Mouse (Mus musculus): ENCODE results near the gene Psmb9. TPM values are rescaled to one million over a fixed set of nuclear protein-coding genes. Genes with fewer than 3 reads are reported as not detected.

The Psmb9 gene
- polyA plus RNA-seq, 1 experiment: 3.8 TPM

DNA sequence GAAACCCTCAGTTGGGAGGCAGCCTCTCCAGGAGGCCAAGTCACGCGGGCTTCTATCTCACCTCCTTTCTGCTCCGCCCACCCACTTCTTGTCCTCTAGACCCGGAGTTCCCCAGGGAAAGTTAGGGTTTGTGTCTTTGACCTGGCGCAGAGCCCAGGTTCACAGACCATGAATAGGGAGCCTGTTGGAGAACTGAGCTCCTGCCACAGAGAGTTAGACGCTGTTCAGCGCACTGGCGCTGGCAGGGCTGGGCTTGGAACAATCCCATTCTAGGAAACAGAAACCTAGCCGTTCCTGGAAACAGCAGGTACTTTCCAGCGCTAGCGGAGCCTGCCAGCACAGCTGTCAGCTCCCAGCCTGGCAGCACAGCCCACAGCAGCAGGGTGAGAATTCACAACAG is 31.1 kb upstream of the Psmb9 start:
- Histone ChIP-seq H3K27ac (ENCODE audit: insufficient read depth, low read length) (no peak overlapping the region), H3K4me3 (ENCODE audit: insufficient read depth, low read length) (no peak overlapping the region), H3K4me1 (ENCODE audit: control insufficient read depth, insufficient read depth, low read length) (no peaks in the 10 kb centered on the region)
- no peak for TF ChIP-seq CTCF (IDR thresholded peaks at IDR 0.05; ENCODE audit: extremely low read depth, insufficient read depth, low read length)
- TF ChIP-seq POLR2A (IDR thresholded peaks at IDR 0.05; ENCODE audit: extremely low read depth, insufficient read depth, low read length): no peak

DNA sequence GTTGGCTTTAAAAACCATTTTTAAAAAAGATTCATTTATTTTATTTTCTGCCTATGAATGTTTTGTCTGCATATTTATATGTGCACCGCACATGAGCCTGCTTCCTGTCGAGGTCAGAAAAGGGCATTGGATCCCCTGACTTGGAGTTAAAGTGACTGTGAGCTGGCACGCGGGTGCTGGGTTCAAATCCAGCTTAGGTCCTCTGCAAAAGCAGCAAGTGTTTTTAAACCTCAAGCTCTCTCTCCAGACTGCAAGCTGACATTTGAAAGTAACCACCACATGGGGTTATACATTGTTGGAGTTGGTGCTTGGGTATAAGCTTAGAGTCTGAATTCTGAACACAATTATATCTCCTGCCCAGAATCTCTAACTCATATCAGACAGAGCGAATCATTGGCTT is 30.4 kb upstream of the Psmb9 start:
- Histone ChIP-seq H3K4me3 (ENCODE audit: insufficient read depth, low read length) (no peak overlapping the region), H3K4me1 (ENCODE audit: control insufficient read depth, insufficient read depth, low read length) (no peaks in the 10 kb centered on the region), H3K27ac (ENCODE audit: insufficient read depth, low read length) (no peak overlapping the region)
- TF ChIP-seq CTCF (IDR thresholded peaks at IDR 0.05; ENCODE audit: extremely low read depth, insufficient read depth, low read length): no peak
- TF ChIP-seq POLR2A (IDR thresholded peaks at IDR 0.05; ENCODE audit: extremely low read depth, insufficient read depth, low read length): no peak

DNA sequence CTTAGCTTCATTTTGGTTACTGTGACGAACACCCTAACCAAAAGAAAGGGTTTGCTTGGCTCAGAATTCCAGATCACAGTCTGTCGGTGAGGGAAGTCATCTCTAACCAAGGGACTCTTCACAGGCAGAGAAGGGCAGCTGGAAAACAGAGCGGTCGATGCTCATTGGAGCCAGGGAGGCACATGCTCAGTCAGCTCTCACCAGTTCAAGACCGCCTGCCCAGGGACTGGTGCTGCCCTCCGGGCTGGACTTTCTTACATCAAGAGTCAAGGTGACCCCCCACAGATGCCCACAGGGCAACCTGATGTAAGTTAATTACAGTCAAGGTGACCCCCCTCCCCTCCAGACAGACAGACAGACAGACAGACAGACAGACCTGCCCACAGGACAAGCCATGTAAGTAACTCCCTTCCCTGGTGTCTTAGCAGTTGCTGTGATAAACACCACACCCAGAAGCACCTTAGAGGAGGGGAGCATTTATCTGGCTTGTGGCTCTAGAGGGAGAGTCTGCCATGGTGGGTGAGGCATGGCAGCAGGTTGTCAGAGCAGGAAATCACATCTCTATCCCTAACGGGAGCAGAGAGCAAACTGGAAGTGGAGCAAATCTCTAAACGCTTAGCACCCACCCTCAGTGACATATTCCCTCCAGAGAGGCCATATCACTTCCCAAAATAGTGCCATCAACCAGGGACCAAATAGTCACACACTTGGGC is 29.8 kb upstream of the Psmb9 start:
- Histone ChIP-seq H3K4me3 (ENCODE audit: insufficient read depth, low read length) (no peak overlapping the region), H3K4me1 (ENCODE audit: control insufficient read depth, insufficient read depth, low read length) (no peaks in the 10 kb centered on the region), H3K27ac (ENCODE audit: insufficient read depth, low read length) (no peak overlapping the region)
- TF ChIP-seq CTCF (IDR thresholded peaks at IDR 0.05; ENCODE audit: extremely low read depth, insufficient read depth, low read length) (no peak), POLR2A (IDR thresholded peaks at IDR 0.05; ENCODE audit: extremely low read depth, insufficient read depth, low read length) (no peak)

DNA sequence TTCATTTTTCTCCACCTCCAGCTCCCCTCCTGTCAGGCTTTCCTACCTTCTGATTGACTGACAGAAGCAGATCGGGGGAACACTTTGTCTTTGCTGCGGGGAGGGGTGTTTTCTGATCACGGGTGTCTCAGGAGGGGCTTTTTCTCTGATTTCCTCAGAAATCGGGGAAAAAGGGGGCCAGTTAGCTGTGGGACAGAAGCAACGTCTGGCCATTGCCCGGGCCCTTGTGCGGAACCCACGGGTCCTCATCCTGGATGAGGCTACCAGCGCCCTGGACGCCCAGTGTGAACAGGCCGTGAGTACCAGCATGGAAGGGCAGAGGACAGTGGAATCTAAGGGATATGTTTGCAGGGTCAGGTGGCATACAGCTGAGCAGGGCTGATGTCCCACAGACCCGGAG is 27.6 kb upstream of the Psmb9 start:
- Histone ChIP-seq H3K4me3 (ENCODE audit: insufficient read depth, low read length) (no peak overlapping the region), H3K4me1 (ENCODE audit: control insufficient read depth, insufficient read depth, low read length) (no peaks in the 10 kb centered on the region), H3K27ac (ENCODE audit: insufficient read depth, low read length) (no peak overlapping the region)
- no peak for TF ChIP-seq POLR2A (IDR thresholded peaks at IDR 0.05; ENCODE audit: extremely low read depth, insufficient read depth, low read length)
- no peak for TF ChIP-seq CTCF (IDR thresholded peaks at IDR 0.05; ENCODE audit: extremely low read depth, insufficient read depth, low read length)

DNA sequence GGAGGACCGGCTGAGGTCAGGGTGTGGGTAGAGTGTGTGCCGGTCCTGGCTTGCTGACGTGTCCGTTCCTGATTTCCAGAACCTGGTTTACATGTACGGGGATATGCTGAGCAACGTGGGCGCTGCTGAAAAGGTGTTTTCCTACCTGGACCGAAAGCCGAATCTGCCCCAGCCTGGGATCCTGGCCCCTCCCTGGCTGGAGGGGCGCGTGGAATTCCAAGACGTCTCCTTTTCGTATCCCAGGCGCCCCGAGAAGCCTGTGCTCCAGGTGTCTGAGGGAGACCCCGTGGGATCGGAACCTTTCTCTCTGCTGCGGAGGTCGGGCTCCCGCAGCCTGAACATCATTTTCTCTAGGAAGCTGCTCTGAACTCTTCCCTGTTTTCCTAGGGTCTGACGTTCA is 26.4 kb upstream of the Psmb9 start:
- Histone ChIP-seq H3K4me1 (ENCODE audit: control insufficient read depth, insufficient read depth, low read length) (no peaks in the 10 kb centered on the region), H3K27ac (ENCODE audit: insufficient read depth, low read length) (no peak overlapping the region), H3K4me3 (ENCODE audit: insufficient read depth, low read length) (no peak overlapping the region)
- no peak for TF ChIP-seq POLR2A (IDR thresholded peaks at IDR 0.05; ENCODE audit: extremely low read depth, insufficient read depth, low read length)
- no peak for TF ChIP-seq CTCF (IDR thresholded peaks at IDR 0.05; ENCODE audit: extremely low read depth, insufficient read depth, low read length)

DNA sequence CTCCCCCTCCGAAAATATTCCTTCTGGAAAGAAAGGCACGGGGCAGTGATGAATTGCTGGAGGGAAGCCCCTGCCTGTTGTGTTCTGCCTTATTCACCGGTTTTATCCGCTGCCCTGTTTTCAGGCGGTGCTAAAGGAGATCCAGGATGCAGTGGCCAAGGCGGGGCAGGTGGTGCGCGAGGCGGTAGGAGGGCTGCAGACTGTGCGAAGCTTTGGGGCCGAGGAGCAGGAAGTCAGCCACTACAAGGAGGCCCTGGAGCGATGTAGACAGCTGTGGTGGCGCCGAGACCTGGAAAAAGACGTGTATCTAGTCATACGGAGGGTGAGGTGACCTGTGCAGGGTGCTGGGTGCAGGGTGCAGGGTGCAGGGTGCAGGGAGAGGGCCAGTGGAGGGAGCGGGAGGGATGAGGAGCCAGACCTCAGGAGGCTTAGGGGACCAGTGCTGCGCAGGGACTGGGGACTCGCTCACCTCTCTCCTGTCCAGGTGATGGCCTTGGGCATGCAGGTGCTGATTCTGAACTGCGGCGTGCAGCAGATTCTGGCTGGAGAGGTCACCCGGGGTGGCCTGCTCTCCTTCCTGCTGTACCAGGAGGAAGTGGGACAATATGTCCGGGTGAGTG is 24.3 kb upstream of the Psmb9 start:
- H3K27ac ChIP-seq (ENCODE audit: insufficient read depth, low read length): no peak overlapping the region
- H3K4me3 ChIP-seq (ENCODE audit: insufficient read depth, low read length): no peak overlapping the region
- TF ChIP-seq POLR2A (IDR thresholded peaks at IDR 0.05; ENCODE audit: extremely low read depth, insufficient read depth, low read length): no peak
- H3K4me1 ChIP-seq (ENCODE audit: control insufficient read depth, insufficient read depth, low read length): no peaks in the 10 kb centered on the region

DNA sequence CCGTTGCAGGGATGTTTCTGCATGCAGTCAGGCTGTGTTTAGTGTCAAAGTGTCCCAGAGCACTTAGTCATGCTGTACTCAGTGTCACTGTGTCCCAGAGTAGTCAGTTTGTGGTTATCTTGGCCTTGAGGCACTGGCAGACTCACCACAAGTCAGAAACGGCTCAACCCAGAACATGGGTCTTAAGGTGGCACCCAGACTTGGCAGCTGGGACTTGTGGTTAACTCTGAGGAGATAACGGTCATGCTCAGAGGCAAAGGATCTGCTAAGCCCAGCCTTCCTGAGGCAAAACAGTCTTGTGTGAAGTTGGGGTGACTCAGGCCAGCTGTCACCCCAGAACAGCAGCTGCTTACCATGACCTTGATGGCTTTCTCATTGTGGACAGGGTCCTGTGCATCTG is 23.0 kb upstream of the Psmb9 start:
- no peaks in the 10 kb centered on the region for H3K4me1 ChIP-seq (ENCODE audit: control insufficient read depth, insufficient read depth, low read length)
- H3K27ac ChIP-seq (ENCODE audit: insufficient read depth, low read length): no peak overlapping the region
- H3K4me3 ChIP-seq (ENCODE audit: insufficient read depth, low read length): no peak overlapping the region
- TF ChIP-seq POLR2A (IDR thresholded peaks at IDR 0.05; ENCODE audit: extremely low read depth, insufficient read depth, low read length): no peak
- TF ChIP-seq CTCF (IDR thresholded peaks at IDR 0.05; ENCODE audit: extremely low read depth, insufficient read depth, low read length): no peak

DNA sequence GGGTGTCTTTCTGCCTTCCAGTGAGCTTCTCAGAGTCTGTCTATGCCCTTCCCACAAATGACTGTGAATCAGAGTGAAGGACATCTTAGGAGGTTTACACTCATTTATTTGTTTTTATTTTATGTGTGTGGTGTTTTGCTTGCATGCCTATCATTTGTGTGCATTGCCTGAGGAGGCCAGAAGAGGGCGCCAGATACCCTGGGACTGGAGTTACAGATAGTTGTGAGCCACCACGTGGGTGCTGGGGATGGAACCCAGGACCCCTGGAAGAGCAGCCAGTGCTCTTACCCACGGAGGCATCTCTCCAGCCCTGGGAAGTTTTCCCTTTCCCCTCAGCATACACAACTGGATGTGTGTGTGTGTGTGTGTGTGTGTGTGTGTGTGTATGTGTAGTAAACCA is 22.1 kb upstream of the Psmb9 start:
- no peak overlapping the region for H3K4me3 ChIP-seq (ENCODE audit: insufficient read depth, low read length)
- no peaks in the 10 kb centered on the region for H3K4me1 ChIP-seq (ENCODE audit: control insufficient read depth, insufficient read depth, low read length)
- no peak overlapping the region for H3K27ac ChIP-seq (ENCODE audit: insufficient read depth, low read length)
- TF ChIP-seq POLR2A (IDR thresholded peaks at IDR 0.05; ENCODE audit: extremely low read depth, insufficient read depth, low read length): no peak
- no peak for TF ChIP-seq CTCF (IDR thresholded peaks at IDR 0.05; ENCODE audit: extremely low read depth, insufficient read depth, low read length)

DNA sequence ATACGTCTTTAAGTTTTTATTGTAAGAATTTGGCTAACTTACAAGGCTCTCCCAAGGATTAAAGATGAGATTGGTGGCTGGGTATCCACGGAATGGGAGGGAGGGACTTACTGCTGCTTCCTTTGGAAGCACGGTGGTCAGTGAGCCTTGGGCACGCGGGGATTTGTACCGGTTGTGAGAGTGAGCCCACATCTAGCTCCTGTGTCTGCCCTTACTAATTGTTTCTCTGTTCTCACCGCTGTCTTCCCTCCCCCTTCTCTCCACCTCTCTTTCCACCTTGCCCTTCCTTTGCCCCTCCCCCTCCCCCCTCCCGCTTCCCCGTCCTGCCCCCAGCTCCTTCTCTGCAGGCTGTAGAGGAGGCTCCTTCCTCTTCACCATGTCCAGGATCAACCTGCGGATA is 20.9 kb upstream of the Psmb9 start:
- TF ChIP-seq CTCF (IDR thresholded peaks at IDR 0.05; ENCODE audit: extremely low read depth, insufficient read depth, low read length) (no peak), POLR2A (IDR thresholded peaks at IDR 0.05; ENCODE audit: extremely low read depth, insufficient read depth, low read length) (no peak)
- Histone ChIP-seq H3K27ac (ENCODE audit: insufficient read depth, low read length) (no peak overlapping the region), H3K4me3 (ENCODE audit: insufficient read depth, low read length) (no peak overlapping the region), H3K4me1 (ENCODE audit: control insufficient read depth, insufficient read depth, low read length) (no peaks in the 10 kb centered on the region)

DNA sequence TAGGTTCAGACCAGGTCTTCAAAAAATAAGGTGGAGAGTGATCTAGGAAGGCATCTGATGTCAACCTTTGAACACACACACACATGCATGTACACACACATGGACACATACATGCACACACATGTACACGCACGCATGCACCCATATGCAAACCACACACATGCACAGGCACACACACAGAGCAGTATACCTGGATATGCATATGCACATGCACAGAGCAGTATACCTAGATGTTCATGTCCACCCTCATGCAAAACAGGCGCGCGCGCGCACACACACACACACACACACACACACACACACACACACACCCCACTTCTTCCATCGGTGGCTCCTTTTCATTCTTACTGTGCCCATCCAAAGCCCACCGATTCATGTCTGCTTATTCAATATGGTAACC is 20.3 kb upstream of the Psmb9 start:
- Histone ChIP-seq H3K4me1 (ENCODE audit: control insufficient read depth, insufficient read depth, low read length) (no peaks in the 10 kb centered on the region), H3K27ac (ENCODE audit: insufficient read depth, low read length) (no peak overlapping the region), H3K4me3 (ENCODE audit: insufficient read depth, low read length) (no peak overlapping the region)
- TF ChIP-seq POLR2A (IDR thresholded peaks at IDR 0.05; ENCODE audit: extremely low read depth, insufficient read depth, low read length) (no peak), CTCF (IDR thresholded peaks at IDR 0.05; ENCODE audit: extremely low read depth, insufficient read depth, low read length) (no peak)

All from cortical plate, adult 2 months (tissue).